Mouse (Mus musculus): ENCODE measurements at regions not wholly inside any gene's neighbourhood (a gene's known extent, or its start where the extent isn't known, plus 50 kb on each side); places are given as distances from the start of the nearest gene placed in this dataset.

DNA sequence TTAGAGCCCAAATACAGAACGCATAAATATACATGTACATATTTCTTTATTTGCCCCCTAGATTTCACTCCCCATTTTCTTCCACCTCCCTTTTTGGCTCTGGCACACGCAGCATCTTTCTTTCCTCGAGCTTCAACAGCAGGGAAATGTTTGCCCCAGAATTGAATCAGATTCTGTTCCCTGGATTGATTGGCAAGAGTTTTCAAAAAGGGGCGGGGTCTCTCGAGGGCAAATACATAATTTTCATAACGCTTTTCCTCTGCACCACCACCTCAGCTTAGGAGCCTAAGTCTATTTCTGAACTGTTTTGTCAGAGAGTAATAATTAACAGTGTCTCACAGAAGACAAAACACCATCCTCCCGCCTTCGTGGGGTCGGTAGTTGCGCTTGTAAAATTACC lies 283.9 kb upstream of the Gm765 start:
- no peak for DNase-seq (ENCODE audit: low read depth in 2 of 2, low spot score in 2 of 2)

DNA sequence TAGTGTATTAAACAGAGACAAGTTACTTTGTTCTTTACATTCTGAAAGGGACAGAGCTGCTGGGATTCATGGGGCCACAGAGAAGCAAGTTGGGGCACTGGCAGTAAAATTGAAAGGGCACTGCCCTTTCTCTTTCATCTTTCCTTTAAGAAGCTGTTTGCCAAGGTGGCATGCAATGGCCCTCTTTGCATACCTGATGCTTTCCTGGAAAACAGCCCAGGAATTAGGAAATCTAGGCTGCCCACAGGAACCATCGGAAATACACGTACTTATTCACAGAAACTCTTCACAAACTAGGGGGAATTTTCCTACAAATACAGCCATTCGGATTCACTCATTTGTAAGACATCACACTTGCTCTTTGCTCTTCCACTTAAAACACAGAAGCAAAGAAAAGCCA lies 278.3 kb upstream of the Gm765 start:
- DNase-seq (ENCODE audit: low read depth in 2 of 2, low spot score in 2 of 2) = no peak

DNA sequence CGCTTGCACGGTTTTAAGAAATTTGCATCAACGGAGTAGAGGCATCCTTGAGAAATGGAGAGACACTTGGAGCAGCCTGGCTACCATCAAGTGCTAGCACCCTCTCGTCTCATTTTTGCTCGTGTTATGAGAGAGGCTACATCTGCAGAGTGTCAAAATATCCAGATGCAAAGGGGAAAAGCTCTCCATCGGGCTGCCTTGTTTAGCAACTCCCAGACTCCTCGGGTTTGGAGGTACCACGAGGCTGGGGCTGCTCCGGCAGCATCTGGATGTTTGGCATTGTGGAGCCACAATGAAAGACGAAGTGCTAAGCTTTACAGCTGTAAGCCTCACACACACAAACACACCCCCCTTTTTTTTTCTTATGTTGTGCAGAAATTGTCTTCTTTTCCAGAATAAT lies 270.5 kb upstream of the Gm765 start:
- DNase-seq (ENCODE audit: low read depth in 2 of 2, low spot score in 2 of 2) = no peak

- peak in 1 of 2 experiments; percentile 27 for DNase-seq (ENCODE audit: low read depth in 2 of 2, low spot score in 2 of 2)
Measured at GRCm38 (mm10) chr6:98609133-98609532, 266.6 kb upstream of the Gm765 start.

DNA sequence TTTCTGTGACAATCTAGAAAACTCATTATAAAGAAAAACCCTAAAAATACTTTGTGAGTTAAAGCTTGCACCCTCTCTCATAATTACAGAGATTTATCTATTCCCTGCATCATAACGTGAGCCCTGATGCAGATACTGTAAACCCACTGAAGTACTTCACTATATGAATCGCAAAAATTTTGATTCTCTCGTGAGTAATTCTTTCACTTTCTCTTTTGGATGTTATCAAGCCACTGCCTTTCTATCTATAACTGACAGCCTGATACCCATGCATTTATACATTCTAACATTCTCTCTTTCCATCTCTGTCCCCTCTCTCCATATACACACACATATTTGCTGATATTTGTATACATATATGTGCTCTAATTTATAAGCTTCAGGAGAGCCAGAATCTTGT lies 264.1 kb upstream of the Gm765 start:
- no peak for DNase-seq (ENCODE audit: low read depth in 2 of 2, low spot score in 2 of 2)

DNA sequence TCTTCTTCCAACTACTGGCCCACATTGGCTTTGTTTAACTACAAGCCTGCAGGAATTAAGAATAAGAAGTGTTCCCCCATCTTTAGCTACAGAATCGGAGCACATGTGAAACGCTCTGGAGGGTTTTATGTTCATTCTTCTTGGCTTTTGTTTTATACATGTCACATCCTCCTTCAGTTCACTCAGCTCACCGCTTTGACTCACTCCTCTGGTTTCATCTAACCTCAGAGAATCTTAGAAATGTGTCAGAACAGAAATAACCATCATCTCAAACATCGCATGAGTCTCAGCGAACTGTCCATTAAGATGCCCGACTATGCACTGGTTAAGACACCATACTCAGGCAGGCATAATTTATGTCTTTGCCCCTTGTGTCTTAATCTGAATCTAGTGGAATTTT lies 255.1 kb upstream of the Gm765 start:
- DNase-seq (ENCODE audit: low read depth in 2 of 2, low spot score in 2 of 2) = peak in 1 of 2 experiments; percentile 9

DNA sequence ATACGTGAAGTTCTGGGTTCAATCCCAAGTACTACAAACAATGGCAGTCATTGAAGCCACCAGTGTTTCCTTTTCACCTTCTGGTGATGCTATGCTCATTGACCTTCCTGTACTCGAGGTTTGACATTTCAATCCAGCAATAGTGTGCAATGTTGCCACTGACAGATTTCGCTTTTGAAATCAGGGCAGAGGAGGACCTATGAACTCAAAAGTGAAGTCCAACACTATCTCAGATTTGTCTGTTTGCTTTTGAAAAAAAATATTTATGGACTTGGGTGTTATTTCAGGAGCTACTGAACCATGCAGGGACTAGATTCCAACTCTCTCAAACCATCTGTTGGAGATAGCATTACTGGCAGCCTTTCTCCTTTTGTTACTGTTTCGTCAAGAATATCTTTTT lies 248.4 kb upstream of the Gm765 start:
- DNase-seq (ENCODE audit: low read depth in 2 of 2, low spot score in 2 of 2) = no peak

- no peak for DNase-seq (ENCODE audit: low read depth in 2 of 2, low spot score in 2 of 2)
Measured at GRCm38 (mm10) chr6:98588979-98589378, 246.4 kb upstream of the Gm765 start.

- DNase-seq (ENCODE audit: low read depth in 2 of 2, low spot score in 2 of 2) = no peak
Measured at GRCm38 (mm10) chr6:98584541-98584940, 242.0 kb upstream of the Gm765 start.

- no peak for DNase-seq (ENCODE audit: low read depth in 2 of 2, low spot score in 2 of 2)
Measured at GRCm38 (mm10) chr6:98582826-98583225, 240.3 kb upstream of the Gm765 start.

- no peak for DNase-seq (ENCODE audit: low read depth in 2 of 2, low spot score in 2 of 2)
Measured at GRCm38 (mm10) chr6:98575227-98575626, 232.7 kb upstream of the Gm765 start.

DNA sequence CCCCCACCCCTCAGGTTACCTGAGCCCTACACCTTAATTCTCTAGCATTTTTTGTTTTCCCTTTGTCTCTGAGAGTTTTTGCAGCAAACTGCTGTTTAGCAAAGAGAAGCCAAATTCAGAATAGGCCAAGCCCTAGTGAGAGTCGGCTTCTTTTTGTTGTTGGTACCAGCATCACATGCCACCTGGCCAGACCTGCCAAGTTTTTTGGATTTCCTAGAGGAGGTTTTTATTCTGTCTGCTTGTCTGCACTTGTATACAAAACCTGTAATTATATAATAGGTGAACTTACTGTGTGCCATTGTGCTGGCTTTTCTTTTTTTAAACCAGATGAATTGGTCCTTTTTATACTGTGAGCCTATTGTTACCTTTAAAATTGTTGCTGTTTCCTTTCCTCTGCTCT lies 213.1 kb upstream of the Gm765 start:
- DNase-seq (ENCODE audit: low read depth in 2 of 2, low spot score in 2 of 2) = no peak

- peak in 1 of 2 experiments; percentile 1 for DNase-seq (ENCODE audit: low read depth in 2 of 2, low spot score in 2 of 2)
Measured at GRCm38 (mm10) chr6:98553922-98554321, 211.4 kb upstream of the Gm765 start.

DNA sequence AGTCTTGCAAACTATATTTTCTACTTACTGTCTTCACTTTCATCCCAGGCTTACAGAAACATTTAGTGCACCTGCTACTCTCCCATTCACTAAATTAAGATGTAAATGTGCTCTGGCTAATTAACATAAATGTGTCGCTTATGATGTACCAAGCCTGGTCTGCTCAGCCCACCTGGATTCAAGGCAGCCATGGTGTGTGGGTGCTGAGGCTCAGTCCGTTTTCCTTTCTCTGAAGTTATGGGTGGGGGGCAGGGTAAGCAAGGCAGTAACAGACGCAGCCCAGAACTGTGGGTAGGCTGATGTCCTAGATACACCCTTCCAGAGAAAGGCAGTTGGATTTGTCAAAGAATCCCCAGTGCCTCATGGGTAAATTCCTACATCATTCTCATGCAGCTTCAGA lies 209.2 kb upstream of the Gm765 start:
- DNase-seq (ENCODE audit: low read depth in 2 of 2, low spot score in 2 of 2) = no peak

- DNase-seq (ENCODE audit: low read depth in 2 of 2, low spot score in 2 of 2) = no peak
Measured at GRCm38 (mm10) chr6:98526882-98527440, 184.4 kb upstream of the Gm765 start.

GRCm38 (mm10) chr6:98525286-98525685 lies 182.7 kb upstream of the Gm765 start:
- peak; percentile 35 to 58 for DNase-seq (ENCODE audit: low read depth in 2 of 2, low spot score in 2 of 2)

DNA sequence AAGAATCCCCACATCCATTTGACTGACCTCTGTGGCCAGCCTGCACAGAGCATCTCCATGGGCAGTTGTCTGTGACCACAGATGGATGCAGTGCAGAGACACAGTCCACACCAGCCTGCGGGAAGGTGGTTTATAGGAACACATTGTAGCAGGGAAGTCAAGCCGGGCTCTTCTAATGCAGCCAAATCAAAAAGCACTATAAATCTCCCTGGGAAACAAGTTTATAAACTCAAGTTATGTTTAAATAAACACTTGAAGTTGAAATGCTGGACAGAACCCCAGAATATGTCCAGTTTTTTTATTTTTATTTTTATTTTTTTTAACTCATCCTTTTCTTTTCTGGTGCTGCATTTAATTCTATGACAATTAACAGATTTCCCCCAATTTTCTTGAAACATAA lies 182.1 kb upstream of the Gm765 start:
- DNase-seq (ENCODE audit: low read depth in 2 of 2, low spot score in 2 of 2) = no peak

DNA sequence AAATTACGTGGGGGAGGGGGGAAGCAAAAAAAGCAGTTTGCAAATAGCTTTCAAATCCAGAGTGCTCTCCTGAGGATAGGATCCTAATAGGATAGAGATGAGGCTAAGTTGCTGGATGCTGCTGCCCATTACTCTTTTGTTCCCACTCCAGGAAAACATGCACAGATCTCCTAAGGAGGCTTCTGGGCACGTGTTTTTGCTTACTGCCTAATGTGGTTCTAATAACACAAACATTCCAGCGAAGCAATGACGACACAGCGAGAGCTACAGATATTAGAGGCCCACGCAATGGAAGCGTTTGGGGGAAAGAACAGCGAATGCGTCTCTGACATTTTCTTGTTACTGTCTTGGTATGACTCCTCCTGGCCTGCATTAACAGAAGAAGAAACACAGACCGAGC lies 179.0 kb upstream of the Gm765 start:
- DNase-seq (ENCODE audit: low read depth in 2 of 2, low spot score in 2 of 2) = no peak

- DNase-seq (ENCODE audit: low read depth in 2 of 2, low spot score in 2 of 2) = no peak
Measured at GRCm38 (mm10) chr6:98514826-98515225, 172.3 kb upstream of the Gm765 start.

DNA sequence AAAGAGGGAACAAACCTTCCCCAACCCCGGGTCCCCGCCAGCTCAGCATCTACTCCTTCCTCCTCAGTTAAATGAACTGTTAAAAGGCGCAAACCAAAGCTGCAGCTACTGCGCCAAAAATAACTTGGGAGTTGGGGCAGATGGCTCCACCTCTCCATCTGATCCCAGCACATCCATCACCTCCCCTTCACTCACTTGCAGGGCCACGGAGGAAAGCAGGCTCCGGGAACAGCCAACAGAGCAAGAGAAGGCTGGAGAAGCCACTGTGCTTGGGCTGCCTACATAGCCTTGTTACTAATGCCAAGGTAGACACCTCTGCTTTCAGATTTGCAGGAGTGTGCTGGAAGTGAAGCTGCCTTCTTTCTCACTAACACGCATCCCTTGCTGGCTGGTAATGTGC lies 171.8 kb upstream of the Gm765 start:
- no peak for DNase-seq (ENCODE audit: low read depth in 2 of 2, low spot score in 2 of 2)

DNA sequence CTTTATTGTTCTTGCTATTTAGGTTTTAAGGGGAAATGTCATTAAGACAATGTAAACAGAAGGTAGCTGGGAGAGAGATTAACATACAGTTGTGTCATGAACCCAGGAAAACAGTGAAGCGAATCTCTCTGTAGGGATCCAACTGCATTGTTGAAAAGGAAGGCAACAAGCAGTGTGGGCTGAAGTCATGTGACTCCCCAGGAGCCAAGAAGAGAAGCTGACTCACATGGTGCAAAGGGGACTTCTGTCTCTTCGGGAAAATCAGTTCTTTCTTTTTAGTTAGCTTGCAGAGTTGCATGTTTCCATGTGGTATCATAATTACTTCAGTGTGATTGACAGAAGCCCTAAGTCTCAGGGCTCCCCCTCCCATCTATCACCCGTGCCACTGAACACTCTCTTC lies 170.7 kb upstream of the Gm765 start:
- no peak for DNase-seq (ENCODE audit: low read depth in 2 of 2, low spot score in 2 of 2)

- no peak for DNase-seq (ENCODE audit: low read depth in 2 of 2, low spot score in 2 of 2)
Measured at GRCm38 (mm10) chr6:98502726-98503125, 160.2 kb upstream of the Gm765 start.

DNA sequence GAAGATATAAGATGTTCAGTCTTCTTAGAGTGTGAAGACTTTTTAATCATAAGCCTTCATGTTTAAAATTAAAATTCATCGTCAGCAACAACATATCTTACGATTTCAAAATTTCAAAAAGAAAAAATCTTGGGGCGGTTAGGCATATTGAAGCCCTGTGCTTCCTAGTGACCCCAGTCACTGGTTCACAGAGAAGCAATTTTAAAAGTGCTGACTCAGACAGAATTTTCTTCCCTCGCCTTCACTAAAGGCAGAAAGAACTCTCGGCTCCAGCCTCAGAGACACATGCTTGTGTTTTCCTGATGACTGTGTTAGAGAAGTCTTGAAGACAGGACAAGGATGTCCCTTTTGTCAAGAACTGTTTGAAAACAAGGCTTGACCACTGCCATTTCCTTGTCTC lies 157.2 kb upstream of the Gm765 start:
- DNase-seq (ENCODE audit: low read depth in 2 of 2, low spot score in 2 of 2) = no peak

DNA sequence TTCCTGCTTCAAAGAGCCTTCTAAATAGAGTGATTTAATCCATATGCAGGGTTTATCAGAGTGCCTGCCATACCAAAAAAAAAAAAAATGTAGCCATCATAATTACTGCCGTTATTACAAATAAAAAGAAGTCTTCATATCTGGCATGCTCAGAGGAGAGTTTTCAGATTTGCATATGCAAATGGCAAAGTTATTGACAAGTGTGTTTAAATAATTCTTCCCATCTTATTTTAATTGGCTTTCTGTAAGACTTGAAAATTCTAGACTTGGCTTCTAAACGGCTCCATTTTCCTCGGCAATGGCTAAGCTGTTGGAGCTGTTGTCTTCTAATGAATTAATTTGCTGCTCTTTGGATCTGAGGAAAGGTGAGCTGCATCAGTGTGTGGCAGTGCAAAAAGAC lies 144.1 kb upstream of the Gm765 start:
- DNase-seq (ENCODE audit: low read depth in 2 of 2, low spot score in 2 of 2) = no peak

All from CD8-positive naive resting alpha-beta T cell, adult 2 months (primary cell).